Mouse (Mus musculus) gastrocnemius, adult 8-10 months (tissue): ENCODE results near the gene Mtnr1a. TPM values are rescaled to one million over a fixed set of nuclear protein-coding genes. Genes with fewer than 3 reads are reported as not detected.
"Not testable (repeated sequence)": the region's sequence is repeated elsewhere in the genome, so short reads cannot be mapped to it uniquely, and the experiment has no call there.

ENCODE experiments used
- DNase-seq, 2 experiments: peaks; one replicate each; pipeline ENCODE4 v3.0.0; 2022; ENCODE audit warnings: low spot score in 2 of 2
- total RNA-seq, 4 experiments: library from RNA; stranded (reverse); gene quantifications; 2 replicates each; pipeline ENCODE4 v1.2.4; 2022

Gene Mtnr1a
- not detected for total RNA-seq

DNA sequence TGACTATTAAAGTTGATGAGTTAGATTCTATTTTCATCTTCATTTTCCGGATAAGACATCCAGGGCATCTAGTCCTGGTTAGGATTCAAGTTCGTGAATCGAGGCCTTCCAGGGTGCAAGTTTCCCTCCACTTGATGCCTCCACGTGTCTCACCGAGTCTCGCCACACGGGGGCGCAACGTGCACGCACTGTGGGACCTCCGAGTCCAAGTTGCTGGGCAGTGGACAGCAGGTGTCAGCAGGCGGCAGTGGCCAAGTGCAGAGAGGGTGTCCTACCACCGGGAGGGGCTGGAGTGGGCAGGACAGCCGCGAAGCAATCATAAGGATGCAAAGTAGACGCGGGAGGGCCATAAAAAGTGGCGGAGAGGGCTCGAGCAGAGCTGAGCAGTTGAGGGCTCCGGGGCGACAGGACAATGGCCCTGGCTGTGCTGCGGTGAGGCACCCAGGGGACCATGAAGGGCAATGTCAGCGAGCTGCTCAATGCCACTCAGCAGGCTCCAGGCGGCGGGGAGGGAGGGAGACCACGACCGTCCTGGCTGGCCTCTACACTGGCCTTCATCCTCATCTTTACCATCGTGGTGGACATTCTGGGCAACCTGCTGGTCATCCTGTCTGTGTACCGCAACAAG, at the start of gene Mtnr1a:
Mtnr1a (plus strand) TSS at position 379 of the 628 bp plus-strand sequence.
- DNase-seq, result peak; percentile 66 to 69

DNA sequence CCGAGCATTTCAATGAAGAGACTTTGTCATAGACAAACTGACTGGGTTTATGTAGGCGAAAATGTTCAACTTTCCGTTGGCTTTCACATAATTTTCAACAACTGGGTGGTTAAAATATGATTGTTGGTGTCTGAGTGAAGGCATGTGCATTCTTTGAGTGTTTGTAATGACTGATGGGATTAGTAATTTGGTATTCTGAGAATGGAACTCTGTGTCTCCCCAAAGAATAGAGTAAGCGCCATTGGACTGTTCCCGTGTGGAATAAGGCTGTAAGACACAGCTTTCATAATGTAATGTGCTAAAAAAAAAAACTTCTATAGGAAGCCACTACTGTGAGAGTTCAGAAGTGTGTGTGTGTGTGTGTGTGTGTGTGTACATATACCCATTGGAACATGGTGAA, 49.7 kb upstream of the Mtnr1a start:
- no peak for DNase-seq

DNA sequence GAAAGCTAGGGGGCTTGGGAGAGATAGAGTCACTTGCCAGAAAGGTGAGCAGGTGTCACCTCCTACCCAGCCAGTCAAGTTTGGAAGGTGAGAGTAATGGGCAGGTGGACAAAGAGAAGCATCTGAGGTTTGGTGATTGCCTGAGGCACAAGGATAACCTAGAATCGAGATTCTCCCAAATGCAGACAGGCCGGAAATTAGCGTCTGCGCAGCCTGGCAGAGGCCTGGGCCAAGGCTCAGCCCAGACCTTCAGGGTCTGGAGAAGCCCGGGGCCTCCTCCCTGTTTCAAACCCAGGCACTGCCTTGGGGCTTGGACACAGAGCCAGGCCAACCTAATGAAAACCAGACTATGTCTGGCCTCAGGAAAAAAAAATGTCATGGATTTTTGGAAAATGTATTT, 47.8 kb upstream of the Mtnr1a start:
- peak in 1 of 2 experiments; percentile 20 for DNase-seq

DNA sequence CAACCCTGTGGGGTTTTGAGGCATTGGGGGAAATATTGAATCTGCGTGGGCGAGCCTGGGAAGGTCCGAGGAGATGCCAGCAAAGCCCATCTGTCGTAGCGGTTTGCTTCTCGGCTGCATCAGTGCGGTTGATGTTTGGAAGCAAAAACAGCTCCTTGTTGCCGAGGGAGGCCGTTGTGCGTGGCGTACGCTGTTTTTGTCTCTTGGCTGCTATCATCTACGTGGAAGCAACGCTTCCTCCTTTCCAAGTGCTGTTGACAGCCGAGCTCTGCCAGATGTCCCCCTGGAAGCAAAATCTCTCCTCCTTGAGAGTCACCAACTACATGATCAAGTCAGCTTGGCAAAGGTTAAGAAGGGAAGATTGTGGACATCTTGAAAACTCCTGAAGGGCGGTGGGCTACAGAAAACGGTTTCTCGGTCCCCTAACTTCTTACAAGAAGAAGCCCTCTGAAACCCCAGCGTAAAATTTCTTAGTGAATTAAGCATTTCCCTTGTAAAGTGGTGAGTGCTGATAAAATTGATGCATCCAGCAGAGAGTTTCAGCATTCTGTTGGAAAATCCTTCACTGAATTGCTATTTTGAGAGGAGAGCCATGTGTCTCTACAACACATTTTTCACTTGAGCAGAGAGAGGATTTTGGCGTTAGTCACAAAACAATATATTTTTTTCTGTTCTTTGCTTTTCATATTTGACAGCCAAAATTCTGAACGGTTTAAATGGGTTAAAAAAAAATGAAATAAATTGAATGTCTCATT, 46.8 kb upstream of the Mtnr1a start:
- DNase-seq, result no peak

DNA sequence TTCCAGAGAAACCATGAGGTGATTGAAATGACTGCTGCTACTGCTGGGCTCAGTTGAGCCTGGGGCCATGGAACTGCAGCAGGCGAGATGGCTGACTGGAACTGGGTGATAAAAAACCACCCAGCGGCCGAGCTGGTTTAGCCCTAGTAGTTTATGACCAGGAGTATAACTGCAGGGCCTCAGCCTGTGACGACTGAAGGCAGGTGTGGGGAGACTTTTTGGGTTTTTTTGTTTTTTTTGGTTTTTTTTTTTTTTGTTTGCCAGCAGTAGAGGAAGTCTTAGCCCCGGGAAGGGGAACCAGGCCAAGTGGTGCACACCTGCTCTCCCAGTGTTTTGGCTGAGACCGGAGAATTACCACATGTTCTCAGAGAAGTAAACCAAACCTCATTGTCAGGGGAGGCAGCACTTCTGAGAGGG, 40.8 kb upstream of the Mtnr1a start:
- no peak for DNase-seq

DNA sequence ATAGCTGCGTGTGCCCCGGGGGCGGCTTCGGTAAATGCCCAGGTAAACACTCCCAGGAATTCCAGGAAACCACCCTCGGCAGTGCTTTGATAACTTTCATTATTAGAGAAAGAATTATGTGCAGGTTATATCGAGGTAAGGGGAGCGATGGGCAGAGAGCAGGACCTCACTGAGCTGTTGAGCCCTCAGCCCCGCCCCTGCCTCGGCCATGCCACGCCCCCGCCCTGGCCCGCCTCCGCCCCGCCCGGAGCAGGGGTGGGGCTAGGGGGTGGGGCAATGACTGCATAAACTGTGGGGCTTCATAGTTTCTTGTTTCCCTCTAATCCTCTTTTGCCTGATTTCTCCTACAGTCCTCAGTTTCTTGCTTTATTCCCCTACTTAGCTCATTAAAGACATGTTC, 30.6 kb upstream of the Mtnr1a start:
- DNase-seq, result no peak

DNA sequence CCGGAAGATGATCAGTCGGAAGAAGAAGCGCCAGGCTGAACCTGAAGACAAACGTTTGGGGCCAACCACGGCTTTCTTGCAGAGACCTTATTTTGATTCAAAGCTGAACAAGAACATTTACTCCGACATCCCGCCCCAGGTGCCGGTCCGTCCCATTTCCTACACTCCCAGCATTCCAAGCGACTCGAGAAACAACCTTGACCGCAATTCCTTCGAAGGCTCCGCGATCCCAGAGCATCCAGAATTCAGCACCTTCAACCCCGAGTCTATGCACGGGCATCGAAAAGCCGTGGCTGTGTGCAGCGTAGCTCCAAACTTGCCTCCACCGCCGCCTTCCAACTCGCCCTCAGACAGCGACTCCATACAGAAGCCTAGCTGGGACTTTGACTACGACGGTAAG, 24.8 kb upstream of the Mtnr1a start:
- DNase-seq, result no peak

DNA sequence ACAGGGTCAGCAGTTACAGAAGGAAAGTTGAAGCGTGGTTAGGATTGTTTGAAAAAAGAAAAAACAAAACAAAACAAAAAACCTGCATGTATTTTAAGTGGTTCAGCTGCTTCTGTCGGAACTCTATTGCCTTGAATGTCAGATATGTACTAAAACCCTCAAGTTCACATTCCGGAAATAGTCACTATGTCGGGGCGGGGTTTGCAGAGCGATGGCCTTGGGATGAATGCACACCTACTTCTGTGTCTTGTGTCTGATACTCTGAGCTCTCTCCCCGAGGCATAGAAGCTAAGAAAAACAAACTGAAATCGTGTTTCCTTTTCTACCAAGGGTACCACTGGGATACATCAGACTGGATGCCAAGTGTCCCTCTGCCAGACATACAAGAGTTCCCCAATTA, 18.5 kb upstream of the Mtnr1a start:
- no peak for DNase-seq

DNA sequence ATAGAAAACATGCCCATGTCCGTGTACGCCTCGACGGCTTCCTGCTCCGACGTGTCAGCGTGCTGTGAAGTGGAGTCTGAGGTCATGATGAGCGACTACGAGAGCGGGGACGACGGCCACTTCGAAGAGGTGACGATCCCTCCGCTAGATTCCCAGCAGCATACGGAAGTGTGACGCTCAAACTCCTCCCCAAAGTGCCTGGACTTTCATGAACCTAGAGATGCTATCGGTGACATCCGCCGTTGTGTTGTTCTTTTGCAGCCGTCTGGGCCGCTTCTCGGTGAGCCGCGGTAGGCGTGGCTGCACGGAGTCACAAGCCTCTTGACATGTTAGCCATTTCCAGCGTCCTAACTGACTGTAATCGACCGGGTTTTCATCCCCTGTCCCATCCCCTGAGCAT, 17.7 kb upstream of the Mtnr1a start:
- no peak for DNase-seq

DNA sequence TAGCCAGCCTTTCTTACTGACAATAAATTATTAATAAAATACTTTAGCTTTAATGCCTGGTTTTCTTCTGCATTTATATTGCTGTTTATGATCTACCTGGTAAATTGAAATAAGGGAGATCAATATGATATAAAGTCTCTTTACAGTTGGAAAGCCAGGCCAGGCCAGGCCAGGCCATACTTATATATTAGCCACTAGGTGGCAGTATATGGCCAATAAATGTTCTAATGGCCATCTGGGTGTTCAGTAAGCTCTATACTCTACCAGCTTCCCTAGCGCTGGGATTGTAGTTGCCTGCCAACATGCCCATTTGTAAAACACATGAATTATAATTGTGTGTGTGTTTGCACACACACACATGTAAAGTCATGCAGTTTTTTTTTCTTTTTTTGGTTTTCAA, 16.7 kb upstream of the Mtnr1a start:
- DNase-seq, result no peak

DNA sequence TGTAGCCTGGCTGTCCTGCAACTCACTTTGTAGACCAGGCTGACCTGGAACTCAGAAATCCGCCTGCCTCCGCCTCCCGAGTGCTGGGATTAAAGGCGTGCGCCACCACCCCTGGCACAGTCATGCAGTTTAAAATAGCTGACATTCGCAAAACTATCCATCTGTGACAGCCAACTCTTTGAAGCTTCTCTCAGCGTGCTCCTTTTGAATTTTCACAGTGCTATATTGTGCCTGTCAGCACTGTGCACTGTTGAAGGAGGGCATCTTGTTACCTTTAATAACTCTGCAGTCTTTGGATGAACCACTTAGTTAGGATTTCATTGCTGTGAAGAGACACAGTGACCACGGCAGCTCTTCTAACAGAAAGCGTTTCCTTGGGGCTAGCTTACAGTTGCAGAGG, 16.3 kb upstream of the Mtnr1a start:
- no peak for DNase-seq

DNA sequence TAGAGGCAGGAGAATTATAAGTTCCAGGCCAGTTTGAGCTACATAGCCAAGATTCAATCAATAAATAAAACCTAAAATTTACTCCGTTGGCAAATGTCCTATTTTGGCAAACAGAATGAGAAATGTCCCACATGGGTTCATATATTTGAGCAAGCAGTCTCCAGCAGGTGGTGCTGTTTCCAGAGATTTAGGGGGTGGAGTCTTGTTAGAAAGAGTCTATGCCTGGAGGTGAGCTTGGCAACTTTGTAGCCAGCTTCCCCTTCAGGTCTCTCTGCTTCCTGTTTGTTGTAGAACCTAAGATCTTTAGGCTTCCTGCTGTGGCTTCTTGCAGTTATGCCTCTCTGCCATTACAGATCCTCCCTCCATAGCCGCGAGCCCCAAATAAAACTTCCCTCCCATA, 13.4 kb upstream of the Mtnr1a start:
- no peak for DNase-seq

DNA sequence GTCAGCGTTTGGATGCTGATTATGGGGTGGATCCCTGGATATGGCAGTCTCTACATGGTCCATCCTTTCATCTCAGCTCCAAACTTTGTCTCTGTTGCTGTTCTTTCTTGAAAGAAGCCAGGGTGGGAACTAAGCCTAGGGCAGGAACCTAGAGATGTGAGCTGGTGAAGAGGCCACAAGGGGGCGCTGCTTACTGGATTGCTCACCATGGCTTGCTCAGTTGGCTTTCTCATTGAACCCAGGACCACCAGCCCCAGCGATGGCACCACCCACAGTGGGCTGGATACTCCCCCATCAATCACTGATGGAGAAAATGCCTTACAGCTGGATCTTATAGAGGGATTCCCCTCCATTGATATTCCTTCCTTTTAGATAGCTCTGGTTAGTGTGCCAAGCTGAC, 12.1 kb upstream of the Mtnr1a start:
- DNase-seq, result no peak

DNA sequence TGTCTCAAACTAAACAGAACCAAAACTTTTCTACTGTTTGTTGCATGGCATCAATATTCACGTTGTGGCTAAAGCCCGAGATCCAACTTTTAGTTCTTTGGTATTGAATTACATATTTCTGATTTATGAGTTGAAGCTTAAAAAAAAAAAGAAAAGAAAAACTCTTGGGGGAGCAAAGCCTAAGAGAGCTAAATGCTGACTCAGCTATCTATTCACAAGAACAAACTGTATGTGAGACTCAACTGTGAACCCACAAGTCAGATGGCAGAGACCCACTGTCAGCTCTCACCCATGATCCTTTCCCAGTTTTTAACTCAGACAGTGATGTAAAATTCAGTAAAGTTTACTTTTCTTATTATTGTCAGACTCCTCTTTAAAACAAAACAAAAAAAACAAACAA, 8.9 kb upstream of the Mtnr1a start:
- DNase-seq, result no peak

DNA sequence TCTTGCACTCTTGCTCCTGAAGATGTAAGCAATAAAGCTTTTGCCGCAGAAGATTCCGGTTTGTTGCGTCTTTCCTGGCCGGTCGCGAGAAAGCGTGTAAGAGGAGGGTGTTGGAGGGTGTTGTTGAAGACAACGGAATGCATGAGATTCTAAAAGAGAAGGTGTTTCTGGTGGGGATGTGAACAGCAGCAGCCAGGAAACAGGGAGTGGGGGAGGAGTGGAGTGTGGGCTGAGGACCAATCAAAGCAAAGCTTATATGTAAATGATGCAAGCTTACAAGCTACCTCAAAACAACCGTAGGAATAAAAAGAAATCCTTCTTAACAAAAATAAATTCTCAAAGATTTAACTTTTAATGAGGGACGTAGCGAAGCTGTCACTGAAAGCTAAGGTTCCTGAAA, 6.6 kb upstream of the Mtnr1a start:
- DNase-seq, result no peak

DNA sequence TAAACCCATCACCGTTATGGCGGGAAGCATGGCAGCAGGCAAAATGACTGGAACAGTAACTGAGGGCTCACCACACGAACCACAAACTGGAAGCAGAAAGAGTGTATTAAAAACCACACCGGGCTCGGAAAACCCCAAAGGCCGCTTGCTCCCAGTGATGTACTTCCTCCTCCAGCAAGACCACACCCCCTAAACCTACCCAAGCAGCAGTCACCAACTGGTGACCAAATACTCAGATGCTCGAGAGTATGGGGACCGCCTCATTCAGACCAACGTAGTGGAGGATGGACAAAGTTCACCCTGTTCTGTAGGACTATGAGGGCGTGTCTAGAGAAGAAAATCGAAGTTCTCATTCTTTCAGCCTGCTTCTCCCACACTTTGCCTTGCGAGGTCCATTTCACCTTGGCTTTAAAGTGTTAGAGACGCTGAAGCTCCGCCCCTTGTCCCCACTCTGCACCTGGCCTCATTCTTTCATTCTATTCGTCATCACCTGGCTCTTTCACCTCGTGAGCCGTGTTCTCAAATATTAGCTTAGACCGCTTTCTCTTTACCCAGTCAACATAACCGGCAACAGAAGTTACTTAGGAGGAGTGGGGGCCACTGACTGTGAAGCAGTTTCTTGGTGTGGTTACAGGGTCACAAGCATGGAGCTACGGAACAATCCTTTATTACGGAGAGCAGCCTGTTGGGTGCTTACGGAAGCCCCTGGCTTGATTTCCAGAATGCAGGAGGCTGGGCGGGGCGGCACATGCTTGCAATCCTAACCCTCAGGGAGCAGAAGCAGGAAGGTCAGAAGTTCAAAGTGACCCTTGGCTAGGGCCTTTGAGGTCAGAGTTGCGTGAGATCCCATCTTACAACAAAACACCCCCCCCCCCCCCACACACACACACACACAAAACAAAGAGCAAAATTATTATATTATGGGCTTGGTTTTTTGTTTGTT, 5.7 kb upstream of the Mtnr1a start:
- DNase-seq, result no peak

DNA sequence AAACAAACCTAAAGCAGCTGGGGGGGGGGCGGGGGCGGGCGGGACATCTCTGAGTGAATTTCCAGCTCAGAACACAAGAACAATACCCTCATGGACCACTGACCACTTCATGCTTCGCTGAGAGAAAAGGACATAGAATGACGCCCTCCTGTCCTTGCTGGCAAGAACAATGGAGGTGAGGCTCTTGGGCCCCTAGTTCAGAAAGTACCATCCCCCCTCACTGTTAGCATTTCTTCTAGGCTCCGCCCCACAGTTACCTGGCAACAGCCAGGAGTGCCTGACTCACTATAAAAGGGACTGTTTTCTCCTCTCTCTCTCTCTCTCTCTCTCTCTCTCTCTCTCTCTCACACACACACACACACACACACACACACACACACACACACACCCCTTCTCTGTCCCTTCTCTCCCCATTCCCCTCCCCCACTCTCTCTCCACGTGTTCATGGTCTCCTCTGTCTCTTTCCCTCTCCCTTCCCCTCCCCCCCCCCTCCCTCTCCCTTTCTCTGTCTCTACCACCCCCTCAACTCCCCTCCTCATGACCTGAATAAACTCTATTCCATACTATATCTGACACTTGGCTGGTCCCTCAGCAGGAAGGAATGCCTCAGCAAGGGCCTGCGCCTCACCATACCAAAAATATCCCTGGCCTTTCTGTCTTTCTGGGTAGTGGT, 4.6 kb upstream of the Mtnr1a start:
- no peak for DNase-seq

DNA sequence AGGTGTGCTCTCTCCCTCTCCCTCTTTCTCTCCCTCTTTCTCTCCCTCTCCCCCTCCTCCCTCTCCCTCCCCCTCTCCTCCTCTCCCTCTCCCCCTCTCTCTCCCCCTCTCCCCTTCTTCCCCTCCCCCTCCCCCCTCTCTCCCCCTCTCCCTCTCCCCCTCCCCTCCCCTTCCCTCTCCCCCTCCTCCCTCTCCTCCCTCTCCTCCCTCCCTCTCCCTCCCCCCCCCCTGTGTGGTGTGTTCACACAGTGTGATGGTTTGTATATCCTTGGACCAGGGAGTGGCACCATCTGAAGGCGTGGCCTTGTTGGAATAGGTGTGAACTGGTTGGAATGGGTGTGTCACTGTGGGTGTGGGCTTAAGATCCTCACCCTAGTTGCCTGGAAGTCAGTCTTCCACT, 3.5 kb upstream of the Mtnr1a start:
- not testable (repeated sequence) for DNase-seq

DNA sequence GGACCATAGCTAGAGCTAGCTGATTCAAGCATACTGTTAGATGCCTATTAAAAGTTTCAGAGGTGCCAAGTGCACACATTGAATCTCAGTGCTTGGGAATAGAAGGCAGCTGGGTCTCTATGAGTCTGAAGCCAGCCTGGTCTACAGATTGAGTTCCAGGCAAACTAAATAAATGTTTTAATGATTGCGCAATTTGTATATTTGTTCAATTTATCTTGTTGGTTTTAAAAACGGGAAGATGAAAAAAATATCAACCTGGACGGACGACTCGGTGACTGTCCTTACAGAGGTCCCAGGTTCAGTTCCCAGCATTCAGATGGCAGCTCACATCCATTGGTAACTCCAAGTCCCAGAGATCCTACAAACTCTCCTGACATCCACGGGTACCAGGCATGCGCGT, 2.0 kb downstream of the Mtnr1a start:
- DNase-seq, result no peak

DNA sequence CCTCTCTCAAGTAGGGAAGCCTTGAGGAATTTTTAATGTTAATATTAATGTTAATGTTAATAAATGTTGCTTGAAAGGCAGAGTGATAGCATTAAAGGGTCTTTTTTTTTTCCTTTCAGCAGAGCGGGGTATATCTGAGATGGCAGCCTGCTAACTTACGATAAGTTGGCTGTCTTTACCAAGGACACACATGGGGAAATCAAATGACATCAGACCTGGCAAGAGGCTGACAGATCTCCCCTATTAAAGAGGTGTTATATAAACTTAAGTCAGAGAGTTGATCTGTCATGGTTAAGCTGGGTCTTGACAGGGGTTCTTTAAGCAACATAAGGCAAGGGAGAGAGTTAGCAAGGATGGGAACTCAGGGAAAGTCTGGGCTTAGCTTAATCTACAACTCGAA, 11.9 kb downstream of the Mtnr1a start:
- DNase-seq, result no peak

DNA sequence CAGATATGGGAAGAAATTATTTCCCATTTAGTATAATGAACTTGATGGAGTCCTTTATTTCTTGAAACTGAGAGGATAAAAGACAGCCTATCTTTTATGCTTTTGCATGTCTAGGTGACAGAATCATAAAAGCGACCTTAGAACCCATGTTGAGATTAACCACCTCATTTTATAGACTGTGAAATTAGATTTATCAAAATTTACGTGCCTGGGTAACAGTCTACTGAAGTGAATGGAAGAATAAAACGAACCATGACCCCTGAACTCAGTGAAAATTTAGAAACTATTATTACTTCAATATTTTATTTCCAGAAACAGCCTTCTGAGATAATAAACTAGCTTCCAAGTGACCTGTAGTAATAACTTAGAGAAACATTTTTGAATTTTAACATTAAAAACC, 24.7 kb downstream of the Mtnr1a start:
- no peak for DNase-seq
